Mouse (Mus musculus): ENCODE data around the gene Pip4k2a. TPM values are rescaled to one million over a fixed set of nuclear protein-coding genes. Genes with fewer than 3 reads are reported as not detected.

The Pip4k2a gene
- polyA plus RNA-seq, 1 experiment from 2014 or later: 9.9 TPM

DNA sequence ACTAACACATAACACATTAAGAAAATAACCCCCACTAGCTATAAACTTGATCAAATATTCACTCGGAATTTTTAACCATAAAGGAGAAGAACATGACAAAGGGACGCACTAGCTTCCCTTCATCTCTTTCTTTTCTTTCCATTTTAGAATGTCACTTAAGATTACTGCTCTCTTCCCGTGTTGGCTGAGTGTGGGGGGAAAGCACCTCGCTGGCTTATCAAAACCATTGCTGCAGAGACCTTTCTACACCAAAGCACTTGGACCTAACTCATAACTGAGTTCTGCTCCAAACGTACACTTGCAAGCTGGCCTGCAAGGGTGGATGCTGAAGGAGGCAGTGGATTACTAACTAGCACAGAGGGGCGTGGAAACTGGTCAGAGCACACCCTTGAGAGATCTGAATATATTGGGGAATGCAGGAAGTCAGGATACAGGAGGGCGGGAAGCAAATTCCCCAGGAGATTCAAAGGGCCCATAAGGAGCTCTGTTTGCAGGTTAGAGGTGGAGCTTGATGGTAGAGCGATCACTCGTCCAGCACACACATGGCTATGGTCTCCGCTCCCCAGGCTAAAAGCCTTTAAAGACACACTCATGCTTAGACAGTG, 20.6 kb downstream of the Pip4k2a start:
- Histone ChIP-seq H3K4me3 (replicated peaks) (no peak overlapping the region), H3K27ac (replicated peaks) (no peak overlapping the region), H3K9ac (replicated peaks) (no peak overlapping the region), H3K36me3 (no peaks in the 10 kb centered on the region), H3K4me1 (peaks cover 7% of the 10 kb centered on the region), H3K9me3 (replicated peaks) (peaks cover 5% of the 10 kb centered on the region), H3K4me2 (no peak overlapping the region), H3K27me3 (replicated peaks) (no peaks in the 10 kb centered on the region)
- 85% methylated on average over 10 of the region's 10 CpGs for WGBS
- ATAC-seq (ENCODE audit: low FRiP score): no peak

GRCm38 (mm10) chr2:18976175-18976574, 21.8 kb downstream of the Pip4k2a start:
- Histone ChIP-seq H3K4me3 (replicated peaks) (no peak overlapping the region), H3K27me3 (replicated peaks) (no peaks in the 10 kb centered on the region), H3K36me3 (no peaks in the 10 kb centered on the region), H3K4me2 (no peak overlapping the region), H3K4me1 (peaks cover 7% of the 10 kb centered on the region), H3K9ac (replicated peaks) (no peak overlapping the region), H3K9me3 (replicated peaks) (peaks cover 5% of the 10 kb centered on the region), H3K27ac (replicated peaks) (no peak overlapping the region)
- 88% methylated on average over 2 of the region's 2 CpGs for WGBS
- no peak for ATAC-seq (ENCODE audit: low FRiP score)

DNA sequence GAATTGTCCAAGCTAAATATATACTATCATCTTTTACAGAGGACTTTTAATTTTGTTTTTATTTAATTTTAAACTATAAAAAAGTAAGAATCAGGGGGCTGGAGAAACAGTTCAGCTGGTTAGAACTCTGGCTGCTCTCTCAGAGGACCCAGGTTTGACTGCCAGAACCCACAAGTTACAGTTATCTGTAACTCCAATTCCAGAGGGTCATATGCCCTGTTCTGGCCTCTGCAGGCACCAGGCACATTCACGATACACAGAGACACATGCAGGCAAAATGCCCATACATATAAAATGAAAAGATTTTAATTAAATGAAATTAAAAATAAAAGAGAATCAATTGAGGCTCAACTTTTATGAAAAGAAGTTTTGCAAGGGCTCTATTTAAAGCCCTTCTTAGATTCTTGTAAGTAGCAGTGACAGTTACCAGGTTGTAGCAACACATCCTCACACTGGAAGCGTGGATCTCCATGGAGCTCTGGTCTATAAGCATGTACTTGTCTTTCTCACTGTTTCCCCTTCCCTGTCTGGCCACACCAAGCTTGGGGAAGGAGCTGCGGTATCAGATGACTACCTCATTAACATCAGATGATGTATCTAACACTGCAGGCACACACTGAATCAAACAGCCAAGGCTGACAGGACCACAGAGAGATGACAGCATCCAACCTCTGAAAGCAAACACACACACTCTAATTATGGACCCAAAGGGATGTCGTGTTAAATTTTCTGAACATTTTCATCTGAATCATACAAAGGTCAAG, 22.9 kb downstream of the Pip4k2a start:
- WGBS: 59% methylated on average over 4 of the region's 4 CpGs
- Histone ChIP-seq H3K27ac (replicated peaks) (no peak overlapping the region), H3K4me1 (peaks cover 7% of the 10 kb centered on the region), H3K4me3 (replicated peaks) (no peak overlapping the region), H3K27me3 (replicated peaks) (no peaks in the 10 kb centered on the region), H3K9ac (replicated peaks) (no peak overlapping the region), H3K36me3 (no peaks in the 10 kb centered on the region), H3K4me2 (no peak overlapping the region), H3K9me3 (replicated peaks) (peaks cover 5% of the 10 kb centered on the region)
- no peak for ATAC-seq (ENCODE audit: low FRiP score)

GRCm38 (mm10) chr2:18971564-18971963, 26.4 kb downstream of the Pip4k2a start:
- 82% methylated on average over 3 of the region's 3 CpGs for WGBS
- Histone ChIP-seq H3K27ac (replicated peaks) (no peak overlapping the region), H3K4me2 (no peak overlapping the region), H3K36me3 (no peaks in the 10 kb centered on the region), H3K27me3 (replicated peaks) (no peaks in the 10 kb centered on the region), H3K9ac (replicated peaks) (no peak overlapping the region), H3K4me3 (replicated peaks) (no peak overlapping the region), H3K9me3 (replicated peaks) (peaks cover 5% of the 10 kb centered on the region), H3K4me1 (no peaks in the 10 kb centered on the region)
- ATAC-seq (ENCODE audit: low FRiP score): no peak

- Histone ChIP-seq H3K4me2 (no peak overlapping the region), H3K27me3 (replicated peaks) (no peaks in the 10 kb centered on the region), H3K4me1 (no peaks in the 10 kb centered on the region), H3K9ac (replicated peaks) (no peak overlapping the region), H3K36me3 (no peaks in the 10 kb centered on the region), H3K9me3 (replicated peaks) (peaks cover 5% of the 10 kb centered on the region), H3K27ac (replicated peaks) (no peak overlapping the region), H3K4me3 (replicated peaks) (no peak overlapping the region)
- 78% methylated on average over 2 of the region's 2 CpGs for WGBS
- ATAC-seq (ENCODE audit: low FRiP score): no peak
These were observed 27.5 kb downstream of the Pip4k2a start for GRCm38 (mm10) chr2:18970461-18970860.

- WGBS: 84% methylated on average over 5 of the region's 5 CpGs
- ATAC-seq (ENCODE audit: low FRiP score): no peak
- no peaks in the 10 kb centered on the region for H3K4me1 ChIP-seq
These were observed 28.8 kb downstream of the Pip4k2a start for GRCm38 (mm10) chr2:18969066-18969681.

GRCm38 (mm10) chr2:18967451-18968063, 30.4 kb downstream of the Pip4k2a start:
- H3K27ac ChIP-seq (replicated peaks): no peak overlapping the region
- H3K9ac ChIP-seq (replicated peaks): no peak overlapping the region
- no peaks in the 10 kb centered on the region; the same call in 1 of the 2 replicates for H3K4me1 ChIP-seq
- H3K9me3 ChIP-seq (replicated peaks): peaks cover under 1% of the 10 kb centered on the region; the same call in 1 of the 2 replicates
- H3K36me3 ChIP-seq: no peaks in the 10 kb centered on the region
- 93% methylated on average over 5 of the region's 5 CpGs for WGBS
- no peak overlapping the region for H3K4me2 ChIP-seq
- no peaks in the 10 kb centered on the region for H3K27me3 ChIP-seq (replicated peaks)
- no peak overlapping the region for H3K4me3 ChIP-seq (replicated peaks)
- ATAC-seq (ENCODE audit: low FRiP score): no peak

More at GRCm38 (mm10) chr2:18969066-18969681, 28.8 kb downstream of the Pip4k2a start:
- H3K4me2 ChIP-seq: no peak overlapping the region
- H3K4me3 ChIP-seq (replicated peaks): no peak overlapping the region
- H3K9me3 ChIP-seq (replicated peaks): peaks cover 5% of the 10 kb centered on the region
- H3K27me3 ChIP-seq (replicated peaks): no peaks in the 10 kb centered on the region
- H3K27ac ChIP-seq (replicated peaks): no peak overlapping the region
- H3K36me3 ChIP-seq: no peaks in the 10 kb centered on the region
- no peak overlapping the region for H3K9ac ChIP-seq (replicated peaks)

DNA sequence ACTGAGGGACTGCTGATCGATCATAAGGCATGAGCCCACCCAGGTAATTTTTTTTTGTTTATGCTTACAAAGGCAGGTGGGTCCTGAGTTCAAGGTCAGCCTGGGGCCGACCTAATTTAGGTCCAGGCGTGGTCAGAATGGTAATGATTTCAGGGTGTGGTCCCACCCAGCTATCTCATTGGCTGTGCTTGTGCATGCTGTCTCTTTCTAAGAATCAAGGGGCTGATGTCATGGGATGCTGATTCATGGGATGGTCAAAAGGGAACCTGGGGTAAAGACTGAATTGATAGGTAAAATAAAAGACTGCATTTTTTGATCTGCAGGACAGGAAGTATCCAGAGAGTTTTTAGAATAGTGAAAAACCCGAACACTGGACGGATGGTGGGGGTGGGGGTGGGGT, 31.4 kb downstream of the Pip4k2a start:
- no peaks in the 10 kb centered on the region for H3K27me3 ChIP-seq (replicated peaks)
- H3K4me1 ChIP-seq: no peaks in the 10 kb centered on the region; the same call in 1 of the 2 replicates
- H3K9ac ChIP-seq (replicated peaks): no peak overlapping the region
- no peak overlapping the region for H3K27ac ChIP-seq (replicated peaks)
- H3K4me2 ChIP-seq: no peak overlapping the region
- 92% methylated on average over 5 of the region's 5 CpGs for WGBS
- H3K4me3 ChIP-seq (replicated peaks): no peak overlapping the region
- ATAC-seq (ENCODE audit: low FRiP score): no peak
- H3K9me3 ChIP-seq (replicated peaks): no peaks in the 10 kb centered on the region
- no peaks in the 10 kb centered on the region for H3K36me3 ChIP-seq

DNA sequence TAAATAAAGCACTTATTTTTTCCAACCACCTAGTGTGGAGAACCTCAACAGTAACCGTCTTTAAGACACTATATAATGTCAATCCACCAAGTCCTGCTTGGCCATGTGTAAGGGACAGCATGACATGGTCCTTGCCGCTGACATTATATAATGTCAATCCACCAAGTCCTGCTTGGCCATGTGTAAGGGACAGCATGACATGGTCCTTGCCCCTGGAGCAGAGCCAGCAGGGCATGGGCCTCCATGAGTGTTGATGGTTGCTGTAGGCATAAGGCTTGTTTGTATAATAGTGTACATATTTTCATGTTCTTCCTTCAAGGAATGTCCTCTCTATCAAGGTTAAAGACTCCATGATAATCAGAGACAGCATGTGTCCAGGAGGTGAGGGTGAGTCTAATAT, 32.0 kb downstream of the Pip4k2a start:
- no peak overlapping the region for H3K4me2 ChIP-seq
- no peaks in the 10 kb centered on the region for H3K27me3 ChIP-seq (replicated peaks)
- WGBS: 97% methylated on average over 2 of the region's 2 CpGs
- H3K4me1 ChIP-seq: peaks cover 2% of the 10 kb centered on the region
- H3K4me3 ChIP-seq (replicated peaks): no peak overlapping the region
- H3K9me3 ChIP-seq (replicated peaks): no peaks in the 10 kb centered on the region
- no peak for ATAC-seq (ENCODE audit: low FRiP score)
- H3K27ac ChIP-seq (replicated peaks): no peak overlapping the region
- no peaks in the 10 kb centered on the region for H3K36me3 ChIP-seq
- no peak overlapping the region for H3K9ac ChIP-seq (replicated peaks)

DNA sequence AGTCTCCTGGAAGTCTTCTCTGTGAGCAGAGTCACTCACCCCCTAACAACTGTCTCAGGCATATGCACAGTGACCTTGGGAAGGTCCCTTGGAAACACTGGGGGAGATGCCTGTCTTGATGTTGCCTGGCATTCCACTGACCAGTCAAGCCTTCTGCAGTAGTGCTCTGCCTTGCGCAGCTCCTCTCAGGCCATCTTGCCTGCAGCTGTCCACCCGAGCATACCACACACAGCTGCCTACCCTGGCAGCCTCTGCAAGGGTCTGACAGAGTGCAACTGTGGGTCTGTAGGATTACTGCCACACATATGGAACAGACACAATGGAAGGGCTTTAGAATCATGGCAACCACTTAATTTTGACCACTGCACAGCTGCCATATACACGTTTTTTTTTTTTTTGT, 32.8 kb downstream of the Pip4k2a start:
- Histone ChIP-seq H3K27ac (replicated peaks) (no peak overlapping the region), H3K9me3 (replicated peaks) (no peaks in the 10 kb centered on the region), H3K4me3 (replicated peaks) (no peak overlapping the region), H3K4me2 (no peak overlapping the region), H3K4me1 (peaks cover 10% of the 10 kb centered on the region), H3K27me3 (replicated peaks) (no peaks in the 10 kb centered on the region), H3K9ac (replicated peaks) (no peak overlapping the region), H3K36me3 (no peaks in the 10 kb centered on the region)
- WGBS: 81% methylated on average over 3 of the region's 3 CpGs
- no peak for ATAC-seq (ENCODE audit: low FRiP score)

DNA sequence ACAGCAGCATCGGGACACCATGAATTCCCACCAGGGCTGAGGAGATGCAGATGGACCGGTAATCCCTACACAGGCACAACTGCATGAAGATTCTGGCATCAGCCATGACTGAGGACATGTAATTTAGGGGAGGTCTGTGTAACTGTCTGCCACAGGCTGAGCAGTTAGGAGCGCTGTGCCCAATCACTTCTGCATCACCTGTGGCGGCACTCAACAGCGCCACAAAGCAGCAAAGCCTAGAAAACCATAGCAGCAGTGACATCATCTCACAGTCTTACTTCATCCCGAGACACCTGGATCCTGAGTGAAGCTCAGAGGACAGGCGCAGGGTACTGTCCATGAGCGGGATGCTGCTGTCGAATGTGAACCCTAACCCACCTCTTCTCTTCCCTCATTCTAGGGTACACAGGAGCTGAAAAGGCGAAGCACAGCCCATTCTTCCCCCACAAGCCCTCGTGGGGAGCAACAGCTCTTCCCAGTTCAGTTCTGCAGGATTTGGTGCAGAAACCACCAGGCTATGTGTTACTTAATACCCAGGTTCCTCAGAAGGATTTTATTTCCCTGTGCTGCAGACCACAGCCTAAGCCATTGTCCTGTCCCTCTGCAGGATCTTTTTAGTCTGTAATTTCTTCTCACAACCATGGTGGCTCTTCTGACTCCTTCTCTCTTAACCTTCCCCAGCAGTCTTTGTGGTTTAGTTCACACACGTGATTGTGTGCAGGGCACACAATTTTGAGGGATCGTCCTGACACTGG, 34.5 kb downstream of the Pip4k2a start:
- H3K36me3 ChIP-seq: no peaks in the 10 kb centered on the region
- H3K4me3 ChIP-seq (replicated peaks): no peak overlapping the region
- ATAC-seq (ENCODE audit: low FRiP score): no peak
- no peak overlapping the region for H3K4me2 ChIP-seq
- no peak overlapping the region for H3K27ac ChIP-seq (replicated peaks)
- H3K4me1 ChIP-seq: peaks cover 11% of the 10 kb centered on the region
- H3K9me3 ChIP-seq (replicated peaks): no peaks in the 10 kb centered on the region
- no peaks in the 10 kb centered on the region for H3K27me3 ChIP-seq (replicated peaks)
- no peak overlapping the region for H3K9ac ChIP-seq (replicated peaks)
- WGBS: 80% methylated on average over 13 of the region's 13 CpGs
